Mouse (Mus musculus) T-helper 2 cell (primary cell): ENCODE measurements around the gene Asic2.

ENCODE experiments used
- in situ Hi-C: fragments of 300-600 bp; cut with MboI, MseI; formaldehyde crosslinking; loops from one replicate; pipeline ENCODE4 v1.15.1; 2025; ENCODE audit warnings: high pct_unique_total_duplicates

Asic2 gene

GRCm38 (mm10) chr11:81032151-81032550 is 936.1 kb downstream of the Asic2 start:
- in situ Hi-C loops: loop anchor here (5.0 kb wide), 1 partner anchor 90 kb away; no protein-coding TSS in a partner anchor

GRCm38 (mm10) chr11:81014776-81015175 is 953.5 kb downstream of the Asic2 start:
- in situ Hi-C loops: no loop called here

- in situ Hi-C loops: no loop called here
Observed at GRCm38 (mm10) chr11:81013501-81013900, 954.8 kb downstream of the Asic2 start.

- in situ Hi-C loops: no loop called here
Observed at GRCm38 (mm10) chr11:81010766-81011165, 957.5 kb downstream of the Asic2 start.

GRCm38 (mm10) chr11:81009366-81009765 is 958.9 kb downstream of the Asic2 start:
- in situ Hi-C loops: no loop called here

- in situ Hi-C loops: no loop called here
Observed at GRCm38 (mm10) chr11:81005831-81006230, 962.4 kb downstream of the Asic2 start.

GRCm38 (mm10) chr11:81002769-81003430 is 965.4 kb downstream of the Asic2 start:
- in situ Hi-C loops: no loop called here

- in situ Hi-C loops: no loop called here
Observed at GRCm38 (mm10) chr11:80995621-80996020, 972.6 kb downstream of the Asic2 start.

GRCm38 (mm10) chr11:80983530-80983929 is 984.7 kb downstream of the Asic2 start:
- in situ Hi-C loops: no loop called here

- in situ Hi-C loops: no loop called here
Observed at GRCm38 (mm10) chr11:80976239-80976855, 991.9 kb downstream of the Asic2 start.

- in situ Hi-C loops: no loop called here
Observed at GRCm38 (mm10) chr11:80974616-80975015, 993.6 kb downstream of the Asic2 start.

GRCm38 (mm10) chr11:80973976-80974375 is 994.3 kb downstream of the Asic2 start:
- in situ Hi-C loops: no loop called here

- in situ Hi-C loops: no loop called here
Observed at GRCm38 (mm10) chr11:80973273-80973672, 995.0 kb downstream of the Asic2 start.

- in situ Hi-C loops: no loop called here
Observed at GRCm38 (mm10) chr11:80967544-80967943, 1000.7 kb downstream of the Asic2 start.

GRCm38 (mm10) chr11:80966040-80966439 is 1002.2 kb downstream of the Asic2 start:
- in situ Hi-C loops: no loop called here

- in situ Hi-C loops: no loop called here
Observed at GRCm38 (mm10) chr11:80961326-80961725, 1006.9 kb downstream of the Asic2 start.

- in situ Hi-C loops: no loop called here
Observed at GRCm38 (mm10) chr11:80958086-80958671, 1010.1 kb downstream of the Asic2 start.

- in situ Hi-C loops: no loop called here
Observed at GRCm38 (mm10) chr11:80955915-80956314, 1012.3 kb downstream of the Asic2 start.

GRCm38 (mm10) chr11:80954147-80954546 is 1014.1 kb downstream of the Asic2 start:
- in situ Hi-C loops: no loop called here

GRCm38 (mm10) chr11:80949068-80949738 is 1019.1 kb downstream of the Asic2 start:
- in situ Hi-C loops: no loop called here

GRCm38 (mm10) chr11:80948103-80948502 is 1020.2 kb downstream of the Asic2 start:
- in situ Hi-C loops: no loop called here

GRCm38 (mm10) chr11:80946163-80946562 is 1022.1 kb downstream of the Asic2 start:
- in situ Hi-C loops: no loop called here
